Mouse (Mus musculus) layer of hippocampus, postnatal 14 days (tissue): ENCODE data around the gene Car6. TPM values are rescaled to one million over a fixed set of nuclear protein-coding genes. Genes with fewer than 3 reads are reported as not detected.
A peak's percentile ranks its signal among the peaks of the same experiment; 100 is the strongest.

ENCODE experiments used
- DNase-seq, 2 experiments: peaks; one replicate each; pipeline ENCODE4 v3.0.0; 2021 to 2022; ENCODE audit warnings: low spot score in 2 of 2, mixed read lengths in 1 of 2
- total RNA-seq, 2 experiments: library from RNA; stranded (reverse); gene quantifications; 2 replicates each; pipeline ENCODE4 v1.2.3; 2021

Car6 gene
- total RNA-seq, 2 experiments from 2014 or later: not detected

DNA sequence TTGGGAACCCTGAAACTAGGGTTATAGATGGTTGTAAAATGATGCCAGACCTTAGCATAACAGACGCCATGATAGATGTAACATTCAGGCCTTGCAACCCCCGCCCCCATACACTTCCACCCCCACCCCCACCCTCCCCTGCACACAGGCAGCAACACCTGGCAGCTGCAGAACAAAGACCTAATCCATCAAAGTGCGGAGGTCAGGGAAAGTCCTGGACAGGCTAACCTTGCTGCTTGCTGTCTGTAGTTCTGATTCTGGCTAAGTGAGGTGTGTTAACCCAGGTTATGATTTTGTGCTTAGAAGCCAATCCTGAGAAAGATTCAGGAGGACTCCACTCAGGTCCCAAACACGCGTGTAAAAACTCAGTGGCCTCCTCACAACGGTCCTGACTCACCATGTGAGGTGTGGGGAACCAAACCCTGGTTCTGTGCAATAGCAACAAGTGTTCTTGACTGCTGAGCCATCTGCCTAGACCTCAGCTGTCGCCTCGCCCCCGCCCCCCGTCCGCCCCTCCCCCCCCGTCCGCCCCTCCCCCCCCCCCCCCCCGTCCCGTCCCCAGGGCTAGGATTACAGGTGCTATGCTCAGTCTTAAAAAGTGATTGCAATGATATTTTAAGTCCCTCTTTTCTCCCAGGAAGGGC, 28.7 kb upstream of the Car6 start:
- no peak for DNase-seq

DNA sequence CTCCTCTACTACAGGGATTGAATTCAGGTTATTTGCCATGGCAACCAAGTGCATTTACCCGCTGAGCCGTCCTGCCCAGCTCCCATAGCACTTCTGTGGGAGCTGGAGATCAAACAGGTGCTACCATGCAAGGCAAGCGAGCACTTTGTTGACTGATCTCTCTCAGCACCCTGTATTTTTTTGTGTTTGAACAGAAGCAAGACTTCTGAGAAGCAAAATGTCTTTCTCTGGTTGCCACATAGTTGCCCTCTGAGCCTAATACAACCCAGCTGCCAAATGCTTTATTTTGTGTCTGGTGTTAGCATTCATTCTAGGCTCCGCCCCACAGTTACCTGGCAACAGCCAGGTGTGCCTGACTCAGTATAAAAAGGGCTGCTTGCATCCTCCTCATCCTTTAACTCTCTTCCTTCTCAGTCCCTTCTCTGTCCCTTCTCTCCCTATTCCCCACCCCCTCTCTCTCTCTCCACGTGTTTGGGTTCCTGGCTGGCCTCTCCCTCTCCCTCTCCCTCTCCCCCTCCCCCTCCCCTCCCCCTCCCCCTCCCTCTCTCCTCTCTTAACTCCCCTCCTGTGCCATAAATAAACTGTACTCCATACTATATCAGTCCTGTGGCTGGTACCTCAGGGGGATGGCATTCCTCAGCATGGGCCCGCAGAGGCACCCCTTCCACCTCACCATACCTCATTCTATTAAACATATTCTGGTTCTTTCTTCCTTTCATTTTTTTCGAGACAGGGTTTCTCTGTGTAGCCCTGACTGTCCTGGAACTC, 27.6 kb upstream of the Car6 start:
- no peak for DNase-seq

DNA sequence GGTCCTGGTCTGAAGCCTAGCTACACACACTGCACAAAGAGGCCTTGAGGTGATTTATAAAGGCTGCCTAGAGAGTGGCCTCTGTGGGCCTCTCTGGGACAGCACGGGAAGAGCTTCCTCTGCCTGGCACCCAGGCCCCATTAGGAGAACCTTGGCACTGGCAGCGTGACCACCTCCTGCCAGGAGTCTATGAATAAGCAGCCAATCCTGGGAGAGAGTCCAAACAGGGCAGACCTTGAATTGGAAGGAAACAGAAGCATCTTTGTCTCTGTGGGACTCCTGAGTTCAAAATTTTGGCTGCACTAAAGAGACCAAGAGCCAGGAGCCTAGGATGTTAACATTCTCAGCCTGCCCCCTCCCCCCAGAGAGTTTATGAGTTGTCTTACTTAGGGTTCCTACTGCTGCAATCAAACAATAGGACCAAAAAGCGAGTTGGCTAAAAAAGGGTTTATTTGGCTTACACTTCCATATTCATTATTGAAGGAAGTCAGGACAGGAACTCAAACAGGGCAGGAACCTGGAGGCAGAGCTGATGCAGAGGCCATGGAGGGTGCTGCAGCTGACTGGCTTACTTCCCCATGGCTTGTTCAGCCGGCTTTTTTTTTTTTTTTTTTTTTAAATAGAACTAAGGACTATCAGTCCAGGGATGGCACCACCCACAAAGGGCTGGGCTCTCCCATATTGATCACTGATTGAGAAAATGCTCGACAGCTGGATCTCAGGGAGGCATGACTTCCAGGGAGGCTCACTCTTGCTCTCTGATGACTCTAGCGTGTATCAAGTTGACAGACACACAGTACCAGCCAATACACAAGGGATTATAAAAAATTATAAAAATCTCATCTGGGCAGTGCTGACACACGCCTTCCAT, 25.9 kb upstream of the Car6 start:
- peak; percentile 67 to 94 for DNase-seq

DNA sequence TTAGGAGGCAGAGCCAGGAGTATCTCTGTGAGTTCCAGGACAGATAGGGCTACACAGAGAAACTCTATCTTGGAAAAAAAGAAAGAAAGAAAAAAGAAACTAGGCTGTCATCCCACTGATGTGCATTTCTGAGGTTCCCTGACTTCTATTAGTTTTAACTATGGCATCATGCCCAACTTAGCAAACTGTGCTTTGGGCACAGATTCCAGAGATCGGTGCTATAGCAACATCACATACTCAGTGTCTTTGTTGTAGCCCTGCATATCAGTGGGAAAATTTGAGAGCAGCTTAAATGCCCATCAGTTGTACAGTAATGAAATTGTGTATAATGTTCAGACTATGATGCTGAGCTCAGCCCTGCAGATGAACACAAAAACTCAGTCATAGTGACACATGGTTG, 24.6 kb upstream of the Car6 start:
- DNase-seq: no peak

DNA sequence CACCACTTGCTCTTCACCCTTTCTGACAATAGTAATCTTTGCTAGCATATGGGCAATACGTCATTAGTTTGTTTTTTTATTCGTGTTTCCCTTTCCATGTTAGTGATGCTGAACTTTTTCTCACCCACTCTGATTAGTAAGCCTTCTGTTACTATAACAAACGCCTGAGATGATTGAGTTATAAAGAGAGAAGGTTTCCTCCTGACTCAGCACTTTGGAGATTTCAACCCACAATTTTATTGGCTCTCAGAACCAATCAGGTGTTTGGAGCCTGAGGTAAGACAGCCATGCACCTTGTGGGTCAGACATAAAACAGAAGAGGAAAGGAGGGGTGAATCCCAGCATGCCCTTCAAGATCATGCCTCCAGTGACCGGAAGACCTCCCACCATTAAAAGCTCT, 22.7 kb upstream of the Car6 start:
- no peak for DNase-seq

DNA sequence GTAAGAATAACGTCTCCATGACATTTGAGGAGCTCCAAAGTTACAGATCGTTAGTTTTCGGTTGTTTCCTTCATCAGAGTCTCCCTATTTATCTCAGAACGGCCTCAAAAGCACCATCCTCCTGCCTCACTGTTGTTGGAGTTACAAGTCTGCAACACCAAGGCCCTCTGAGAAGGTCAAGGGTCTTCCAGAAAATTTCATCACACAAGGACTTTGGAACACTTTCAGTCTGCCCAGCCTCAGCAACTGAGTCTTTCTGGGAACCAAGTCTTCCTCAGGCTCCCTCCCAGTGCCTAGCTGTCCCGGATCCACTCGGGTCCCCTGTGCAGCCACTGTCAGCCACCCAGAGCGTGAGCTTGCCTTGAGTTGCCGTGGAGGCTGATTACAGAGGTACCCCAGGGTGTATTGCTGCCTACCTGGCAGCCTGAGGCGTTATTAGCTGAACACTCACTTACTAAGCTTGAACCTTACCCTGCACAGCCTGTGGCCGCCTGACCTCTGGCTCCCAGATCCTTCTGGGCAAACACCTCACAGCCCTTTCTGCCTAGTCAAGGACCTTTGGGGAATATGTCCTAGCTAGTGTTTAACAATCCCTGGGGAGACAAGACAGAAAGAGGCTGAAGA, 20.0 kb upstream of the Car6 start:
- no peak for DNase-seq

DNA sequence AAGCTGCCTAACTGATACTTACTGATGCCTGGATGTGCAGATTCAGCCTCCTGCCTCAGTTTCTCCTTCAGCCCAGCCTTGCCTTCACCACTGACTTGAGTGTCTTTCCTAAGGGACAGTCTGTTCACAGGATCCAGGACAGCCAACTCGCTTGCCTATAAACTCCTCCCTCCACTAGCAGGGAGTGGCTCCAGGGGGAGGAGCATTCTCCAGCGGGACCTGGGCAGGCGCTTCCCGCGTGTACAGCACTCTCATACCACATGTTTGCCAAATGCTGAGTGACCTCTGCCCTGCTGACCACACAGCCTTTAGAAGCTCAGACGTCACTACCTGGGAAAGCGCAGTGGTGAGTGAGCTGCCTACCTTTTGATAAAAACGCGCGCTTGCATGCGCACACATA, 19.5 kb upstream of the Car6 start:
- DNase-seq: no peak

DNA sequence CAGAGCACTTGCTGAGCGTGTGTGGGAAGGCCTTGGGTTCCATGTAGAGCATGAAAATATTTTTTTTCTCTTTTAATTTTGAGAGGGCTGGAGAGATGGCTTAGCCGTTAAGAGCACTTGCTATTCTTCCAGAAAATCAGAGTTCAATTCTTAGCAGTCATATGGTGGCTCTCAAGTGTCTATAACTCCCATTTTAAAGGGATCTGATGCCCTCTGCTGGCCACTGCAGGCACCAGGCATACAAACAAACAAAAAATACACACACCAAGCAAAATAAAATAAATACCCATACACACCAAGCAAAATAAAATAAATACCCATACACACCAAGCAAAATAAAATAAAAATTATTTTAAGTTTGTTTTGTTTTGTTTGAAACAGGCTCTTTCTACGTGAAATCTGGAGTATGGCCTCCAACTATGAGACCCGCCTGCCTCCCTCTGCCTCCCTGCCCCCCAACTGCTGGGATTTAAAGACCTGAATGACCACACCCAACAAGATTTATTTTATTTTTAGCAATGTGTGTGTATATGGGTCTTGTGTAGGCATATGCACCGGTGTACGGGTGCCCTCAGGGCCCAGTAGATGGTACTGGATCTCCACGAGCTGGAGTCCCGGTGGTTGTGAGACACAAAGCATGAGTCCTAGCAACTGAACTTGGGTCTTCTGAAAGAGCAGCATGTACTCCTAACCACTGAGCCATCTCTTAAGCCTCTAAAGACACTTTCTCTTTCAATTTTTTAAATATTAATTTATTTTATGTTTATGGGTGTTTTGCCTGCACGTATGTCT, 18.6 kb upstream of the Car6 start:
- no peak for DNase-seq

DNA sequence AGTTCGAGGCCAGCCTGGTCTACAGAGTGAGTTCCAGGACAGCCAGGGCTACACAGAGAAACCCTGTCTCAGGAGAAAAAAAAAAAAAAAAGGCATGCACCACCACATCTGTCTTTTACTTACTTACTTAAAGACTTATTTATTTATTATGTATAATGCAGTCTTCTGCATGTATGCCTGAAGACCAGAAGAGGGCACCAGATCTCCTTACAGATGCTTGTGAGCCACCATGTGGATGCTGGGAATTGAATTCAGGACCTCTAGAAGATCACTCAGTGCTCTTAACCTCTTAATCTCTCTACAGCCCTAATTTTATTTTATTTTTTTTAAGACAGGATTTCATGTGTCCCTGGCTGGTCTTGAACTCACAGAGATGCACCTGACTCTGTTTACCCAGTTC, 16.8 kb upstream of the Car6 start:
- DNase-seq: no peak

DNA sequence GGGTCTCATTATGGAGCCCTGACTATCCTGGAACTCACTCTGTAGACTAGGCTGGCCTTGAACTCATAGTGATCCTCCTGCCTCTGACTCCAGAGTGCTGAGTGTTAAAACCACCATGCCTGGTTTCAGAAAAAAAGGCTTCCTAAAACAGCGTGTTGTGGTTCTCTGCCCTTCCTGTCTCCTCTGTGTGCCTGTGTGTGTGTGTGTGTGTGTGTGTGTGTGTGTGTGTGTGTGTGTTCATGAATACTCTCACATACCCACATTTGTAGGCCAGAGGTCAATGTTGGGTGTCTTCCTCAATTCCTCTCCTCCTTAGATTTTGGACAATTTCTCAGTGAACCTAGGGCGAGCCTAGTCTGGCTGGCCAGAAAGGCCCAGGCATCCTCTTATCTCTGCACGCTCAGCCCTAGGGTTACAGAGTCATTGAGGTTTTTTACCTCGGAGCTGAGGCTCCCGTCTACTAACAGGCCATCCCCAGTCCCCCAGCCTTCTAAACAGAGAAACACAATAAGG, 16.0 kb upstream of the Car6 start:
- no peak for DNase-seq

DNA sequence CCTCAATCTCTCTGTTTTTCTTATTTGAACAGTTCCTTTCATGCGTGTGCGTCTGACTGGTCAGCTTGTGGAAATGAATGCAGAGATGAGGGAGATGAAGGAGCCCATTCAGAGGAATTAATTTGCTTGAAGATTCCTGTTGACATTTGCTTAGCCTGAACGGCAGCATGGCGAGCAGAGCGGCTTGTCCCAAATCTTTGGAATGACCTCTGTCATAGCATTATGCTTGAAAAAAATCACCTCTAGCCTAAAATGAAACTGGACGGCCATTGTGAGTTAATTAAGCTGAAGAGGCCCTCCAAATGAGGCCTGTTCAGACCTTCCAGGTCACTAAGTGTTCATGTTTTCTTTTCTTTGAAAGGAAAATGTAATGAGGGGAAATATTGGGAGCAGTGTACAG, 15.3 kb upstream of the Car6 start:
- DNase-seq: no peak

DNA sequence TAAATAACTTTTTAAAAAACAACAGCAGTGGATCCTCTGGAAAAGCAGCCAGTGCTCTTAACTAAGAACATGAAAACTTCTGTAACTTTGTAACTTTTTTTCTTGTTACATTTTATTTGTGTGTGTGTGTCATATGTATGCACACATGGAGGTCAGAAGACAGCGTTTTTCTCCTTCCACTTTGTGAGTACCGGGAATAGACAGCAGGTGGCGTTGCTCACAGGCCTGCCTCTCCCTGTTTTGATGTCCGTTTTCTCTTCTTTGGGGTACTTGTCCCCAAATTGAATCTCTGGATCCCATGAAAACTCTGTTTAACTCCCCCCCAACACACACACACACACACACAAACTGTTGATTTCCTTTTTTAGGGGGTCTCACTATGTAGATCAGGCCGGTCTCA, 12.8 kb upstream of the Car6 start:
- DNase-seq: no peak

DNA sequence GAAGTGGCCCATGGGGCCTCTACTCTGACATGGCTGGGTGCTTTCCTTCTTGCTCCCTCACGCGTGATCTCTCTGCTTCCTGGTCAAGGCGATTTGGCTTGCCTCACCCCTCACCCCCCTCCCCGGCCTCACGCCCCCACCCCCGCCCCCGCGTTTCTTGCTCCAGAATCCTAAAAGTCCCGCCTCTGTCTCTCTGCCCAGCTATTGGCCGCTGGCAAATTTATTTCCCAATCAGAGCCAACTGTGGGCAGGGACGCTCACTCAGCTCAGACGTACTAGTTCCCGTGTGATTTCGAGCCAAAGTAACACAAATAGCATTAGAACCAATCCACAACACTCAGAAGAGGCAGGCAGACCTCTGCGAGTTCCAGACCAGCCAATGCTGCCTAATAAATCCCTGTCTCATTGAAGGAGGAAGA, 11.4 kb upstream of the Car6 start:
- DNase-seq: no peak

DNA sequence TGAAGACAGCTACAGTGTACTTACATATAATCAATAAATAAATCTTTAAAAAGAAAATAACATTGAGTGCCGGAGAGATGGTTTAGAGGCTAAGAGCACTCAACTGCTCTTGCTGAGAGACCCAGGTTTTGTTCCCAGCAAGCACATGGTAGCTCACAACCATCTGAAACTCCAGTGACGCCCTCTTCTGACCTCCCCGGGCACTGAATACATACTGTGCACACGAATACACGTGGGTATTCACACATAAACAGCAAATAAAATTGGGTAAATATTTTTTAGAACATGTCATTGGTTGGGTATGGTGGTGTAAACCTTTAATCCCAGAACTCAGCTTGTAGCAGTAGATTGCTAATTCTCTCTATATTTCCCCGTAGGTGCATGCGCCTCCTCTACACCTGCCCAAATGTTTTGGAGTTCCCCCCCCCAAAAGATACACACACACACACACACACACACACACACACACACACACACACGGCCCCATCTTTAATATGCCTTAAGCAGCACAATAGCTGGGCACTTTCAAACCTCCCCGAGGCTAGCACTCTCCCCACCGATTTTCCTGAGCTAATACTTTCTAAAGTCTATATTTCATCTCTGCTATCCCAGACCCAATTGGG, 10.9 kb upstream of the Car6 start:
- DNase-seq: no peak

DNA sequence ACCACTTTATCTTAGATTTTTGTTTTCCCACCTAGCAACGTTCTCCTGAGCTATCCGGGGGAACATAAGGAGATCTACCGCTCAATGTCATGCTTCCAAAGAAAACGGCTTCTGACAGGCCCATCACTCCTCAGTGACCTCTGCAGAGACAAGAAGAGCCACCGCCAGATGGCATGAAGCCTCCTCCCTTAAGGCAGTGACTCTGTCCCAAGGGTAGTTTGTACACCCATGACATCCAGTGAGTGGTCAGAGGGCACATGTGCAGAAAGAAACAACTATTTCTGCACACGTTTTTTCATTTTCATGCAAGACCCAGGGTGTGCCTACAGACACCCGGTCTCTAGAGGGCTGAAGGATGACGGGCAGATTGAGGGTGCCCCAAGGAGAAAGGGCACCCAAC, 9.2 kb upstream of the Car6 start:
- DNase-seq: no peak

DNA sequence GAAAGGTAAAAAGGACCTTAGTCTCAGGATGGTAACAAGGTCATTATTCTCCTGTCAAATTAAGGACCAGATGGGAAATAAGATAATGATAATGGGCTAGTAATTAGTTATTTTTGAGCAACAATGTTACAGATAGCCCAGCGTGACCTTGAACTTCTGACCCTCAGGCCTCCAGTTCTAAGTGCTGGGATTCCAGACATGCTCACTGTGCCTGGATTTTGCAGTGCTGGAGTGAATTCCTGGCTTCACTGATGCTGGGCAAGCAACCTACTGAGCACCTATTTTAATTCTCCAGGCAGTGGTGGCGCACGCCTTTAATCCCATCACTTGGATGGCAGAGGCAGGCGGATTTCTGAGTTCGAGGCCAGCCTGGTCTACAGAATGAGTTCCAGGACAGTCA, 8.6 kb upstream of the Car6 start:
- DNase-seq: no peak

DNA sequence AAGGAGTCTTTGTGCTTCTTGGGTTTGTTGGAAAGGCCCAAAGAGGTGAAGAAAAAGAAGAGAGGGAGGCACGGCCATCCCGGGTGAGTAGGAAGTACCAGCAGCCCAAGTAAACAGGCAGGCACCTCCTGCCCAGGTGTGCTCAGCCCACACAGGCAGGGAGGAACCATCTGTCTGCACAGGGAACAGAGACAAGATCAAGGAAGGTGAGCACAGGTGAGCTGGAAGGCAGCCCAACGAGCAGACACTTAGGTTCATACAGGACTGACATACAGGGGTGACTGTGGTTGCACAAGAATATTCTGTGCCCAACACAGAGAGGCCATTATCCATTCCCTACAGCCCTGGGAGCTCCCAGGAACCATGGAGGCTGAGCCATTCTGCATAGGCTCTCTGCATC, 3.7 kb upstream of the Car6 start:
- DNase-seq: no peak

DNA sequence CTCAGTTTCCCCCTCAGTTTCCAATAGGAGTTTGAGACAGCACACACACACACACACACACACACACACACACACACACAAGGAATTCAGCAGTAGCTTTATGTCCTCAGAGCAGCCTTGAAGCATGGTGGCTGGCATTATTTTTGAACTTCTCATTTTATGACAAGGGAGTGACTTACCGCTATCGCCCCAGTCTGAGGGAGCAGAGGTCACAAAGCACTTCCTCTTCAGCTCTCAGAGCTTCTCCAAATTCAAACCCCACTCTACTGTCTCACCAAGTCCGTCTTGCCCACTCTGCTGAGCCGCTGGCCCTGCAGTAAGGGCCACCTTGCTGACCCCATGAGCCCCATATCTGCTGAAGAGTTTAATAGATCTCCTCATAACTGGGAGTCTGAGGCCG, 1.6 kb upstream of the Car6 start:
- DNase-seq: no peak

DNA sequence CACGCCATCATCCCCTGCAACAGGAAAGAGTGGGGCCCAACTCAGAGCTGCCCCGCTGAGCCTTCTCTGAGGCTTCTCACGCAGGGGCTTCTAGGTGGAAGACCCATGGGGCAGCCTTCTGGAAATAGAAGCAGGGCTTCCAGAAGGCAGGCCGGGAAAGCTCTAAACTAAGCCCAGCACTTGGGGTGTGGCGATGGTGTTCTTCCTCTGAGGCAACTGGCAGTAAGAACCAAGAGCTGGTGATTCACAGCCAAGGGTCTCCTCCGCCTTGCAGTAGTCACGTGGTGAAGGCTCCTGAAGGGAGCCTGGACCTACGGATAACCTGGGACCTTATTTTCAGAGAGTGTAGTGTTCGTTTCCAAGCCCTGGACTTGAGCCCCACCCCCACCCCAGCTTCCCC, 2.9 kb downstream of the Car6 start:
- DNase-seq: no peak

DNA sequence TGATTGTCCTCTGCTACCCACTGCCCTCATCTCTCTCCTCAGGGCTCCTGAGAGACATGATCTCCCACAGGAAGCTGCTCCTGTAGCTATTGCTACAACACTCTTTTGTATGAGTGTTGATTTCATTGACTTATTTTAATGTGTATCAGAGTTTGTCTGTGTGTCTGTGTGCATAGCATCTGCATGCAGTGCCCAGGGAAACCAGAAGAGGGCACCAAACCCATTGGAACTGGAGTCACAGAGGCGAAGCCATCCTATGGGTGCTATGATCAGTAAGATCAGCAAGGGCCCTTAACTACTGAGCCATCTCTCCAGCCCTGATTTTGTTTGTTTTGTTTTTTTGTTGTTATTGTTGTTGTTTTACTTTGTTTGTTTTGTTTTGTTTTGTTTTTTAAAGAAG, 7.2 kb downstream of the Car6 start:
- peak in 1 of 2 experiments; percentile 25 for DNase-seq
